Mouse (Mus musculus): Measurements from ENCODE around the gene Grm4.

The Grm4 gene

GRCm38 (mm10) chr17:27549234-27549633, 28.0 kb upstream of the Grm4 start:
- peak; percentile 93 for DNase-seq

DNA sequence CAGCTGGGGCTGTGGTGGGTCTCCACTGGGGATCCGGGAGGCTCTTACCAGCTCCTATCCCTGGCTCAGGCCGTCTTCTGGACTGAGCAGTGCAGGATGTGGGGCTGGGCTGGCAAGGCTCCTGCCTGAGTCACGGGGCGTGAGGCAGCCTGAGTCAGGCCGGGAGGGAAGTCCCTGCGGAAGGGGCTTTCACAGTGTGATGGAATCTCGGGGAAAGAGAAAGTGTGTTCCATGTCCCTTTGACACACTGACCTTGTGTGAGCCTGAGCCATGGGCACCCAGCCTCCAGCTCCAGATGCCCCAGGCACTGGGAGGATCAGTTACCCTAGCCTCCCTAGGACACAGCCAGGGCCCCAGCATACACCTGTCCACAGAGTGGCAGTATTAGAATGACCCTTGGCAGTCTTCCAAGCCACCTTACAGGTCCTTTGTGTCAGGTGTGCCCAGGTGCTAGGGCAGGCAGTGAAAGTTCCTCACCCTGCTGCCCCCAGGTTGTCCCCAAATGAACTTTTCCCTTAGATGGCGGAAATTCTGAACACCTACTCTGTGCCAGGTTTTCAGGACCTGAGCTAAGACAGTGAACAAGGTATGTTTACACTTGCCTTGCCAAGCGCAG, 26.2 kb upstream of the Grm4 start:
- DNase-seq, result no peak

- no peak for DNase-seq
Observed at GRCm38 (mm10) chr17:27546574-27547085, 25.4 kb upstream of the Grm4 start.

- DNase-seq, result peak; percentile 28
Observed at GRCm38 (mm10) chr17:27545991-27546390, 24.8 kb upstream of the Grm4 start.

DNA sequence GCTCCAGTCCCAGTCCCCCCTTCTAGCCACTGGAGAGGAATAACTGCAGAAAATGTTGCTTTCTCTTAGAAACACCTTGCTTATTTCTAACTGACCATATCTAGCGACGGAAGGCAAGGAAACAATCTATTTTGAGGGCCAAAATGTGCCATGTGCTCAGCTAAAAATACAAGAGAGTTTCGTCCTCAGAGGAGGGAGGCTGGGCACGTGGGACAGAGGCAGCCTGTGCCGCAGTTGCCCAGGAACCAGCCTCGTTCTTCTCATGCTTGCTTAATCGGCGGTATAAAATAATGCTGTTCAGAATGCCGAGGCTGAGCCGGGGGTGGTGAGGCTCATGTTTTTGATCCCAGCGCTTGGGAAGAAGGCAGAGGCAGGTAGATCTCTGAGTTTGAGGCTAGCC, 23.3 kb upstream of the Grm4 start:
- DNase-seq, result no peak

- no peak for DNase-seq
Observed at GRCm38 (mm10) chr17:27541984-27542383, 20.8 kb upstream of the Grm4 start.

GRCm38 (mm10) chr17:27541261-27541660, 20.1 kb upstream of the Grm4 start:
- DNase-seq, result no peak

DNA sequence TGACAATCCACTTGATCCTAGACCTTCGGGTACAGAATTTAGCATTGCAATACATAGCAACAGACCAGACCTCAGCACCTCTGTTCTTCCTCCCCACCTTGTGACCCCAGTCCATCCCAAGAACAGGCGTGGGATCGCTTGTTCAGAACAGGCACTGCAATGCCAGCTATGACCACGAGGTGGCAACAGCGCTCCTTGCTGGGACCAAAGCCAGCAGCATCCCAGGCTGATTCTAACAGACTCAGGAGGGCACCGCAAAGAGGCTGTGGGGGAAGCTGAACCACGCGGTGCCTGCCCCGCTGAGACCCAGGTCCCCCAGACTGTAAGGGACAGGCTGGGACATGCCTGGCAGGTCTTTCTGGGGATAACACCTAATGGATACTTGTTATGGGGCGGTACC, 13.5 kb upstream of the Grm4 start:
- DNase-seq, result peak; percentile 91

GRCm38 (mm10) chr17:27533354-27533753, 12.2 kb upstream of the Grm4 start:
- peak; percentile 39 for DNase-seq

DNA sequence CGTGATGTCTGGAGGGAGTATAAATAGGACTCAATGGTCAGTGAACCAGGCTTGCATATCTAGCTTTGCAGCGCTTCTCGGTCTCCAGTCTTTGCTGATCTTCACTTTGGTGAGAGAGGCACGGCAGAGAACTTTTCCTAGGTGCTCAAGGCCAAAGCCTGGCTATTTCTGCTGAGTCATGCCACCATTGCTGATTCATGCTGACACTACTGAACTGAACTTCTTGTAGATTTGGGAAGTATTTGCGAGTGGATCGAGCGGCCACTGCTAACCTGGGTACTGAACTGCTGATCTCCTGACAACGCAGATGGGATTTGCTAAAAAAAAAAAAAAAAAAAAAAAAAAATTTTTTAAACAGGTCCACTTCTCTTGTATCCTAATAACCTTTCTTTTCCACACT, 10.9 kb upstream of the Grm4 start:
- DNase-seq, result no peak

DNA sequence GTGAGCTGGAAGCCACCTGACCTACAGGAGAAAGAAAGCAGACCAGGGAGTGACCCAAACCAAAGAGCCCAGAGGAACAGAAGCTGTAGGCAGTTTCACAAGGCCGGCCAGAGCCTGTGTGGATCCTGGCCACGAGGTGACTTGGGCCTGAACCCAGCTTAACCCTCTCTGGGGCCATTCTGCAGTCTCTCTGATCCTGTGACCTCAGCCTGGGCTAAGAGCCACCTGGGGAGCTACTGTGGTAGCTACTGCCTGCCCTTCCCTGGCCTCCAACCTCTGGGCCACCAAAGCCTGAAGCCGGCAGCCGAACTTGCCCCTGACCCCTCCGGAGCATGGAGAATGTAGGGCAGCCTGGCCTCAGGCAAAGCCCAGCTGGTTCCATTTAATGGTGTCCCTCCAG, 7.6 kb upstream of the Grm4 start:
- DNase-seq, result no peak

GRCm38 (mm10) chr17:27528030-27528429, 6.8 kb upstream of the Grm4 start:
- peak; percentile 69 for DNase-seq

DNA sequence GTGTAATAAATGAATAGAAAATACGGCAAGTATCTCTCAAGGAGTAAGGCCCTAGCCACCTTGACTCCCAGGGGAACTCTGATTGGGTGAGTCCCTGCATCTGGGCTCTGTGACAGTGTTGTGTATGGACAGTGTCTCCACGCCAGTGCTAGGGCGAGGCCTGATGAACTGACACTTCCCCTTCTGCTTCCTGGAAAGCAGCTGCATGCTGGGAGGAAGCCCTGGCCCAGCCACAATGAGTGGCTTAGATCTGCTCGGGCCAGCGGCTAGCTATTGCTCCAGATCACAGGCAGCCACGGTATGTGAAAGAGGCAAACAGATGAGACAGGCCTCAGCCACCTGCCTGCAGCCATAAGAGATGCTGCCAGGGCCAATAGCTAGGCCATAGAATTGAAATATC, 6.0 kb upstream of the Grm4 start:
- no peak for DNase-seq

DNA sequence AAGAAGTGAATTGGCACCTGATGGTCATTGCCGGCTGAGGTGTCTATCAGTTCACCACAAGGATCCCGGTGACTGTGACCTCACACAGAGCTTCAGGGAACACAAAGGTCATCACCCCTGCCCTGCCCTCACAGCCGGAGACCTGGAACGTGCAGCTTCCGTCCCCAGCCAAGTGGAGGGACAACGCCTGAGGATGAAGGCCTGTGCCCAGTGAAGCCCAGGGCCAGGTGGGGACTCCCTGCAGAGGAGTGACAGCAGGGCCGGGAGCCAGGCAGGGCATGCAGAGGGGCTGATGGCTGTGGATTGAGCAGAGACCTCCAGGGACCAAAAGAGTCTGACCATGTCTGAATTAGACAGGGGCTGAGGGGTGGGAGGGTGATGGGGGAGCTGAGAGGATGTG, 1.9 kb upstream of the Grm4 start:
- DNase-seq, result no peak

- peak; percentile 68 for DNase-seq
Observed at GRCm38 (mm10) chr17:27520557-27520956, 646 bp downstream of the Grm4 start.

GRCm38 (mm10) chr17:27518700-27519595, 2.3 kb downstream of the Grm4 start:
- no peak for DNase-seq

DNA sequence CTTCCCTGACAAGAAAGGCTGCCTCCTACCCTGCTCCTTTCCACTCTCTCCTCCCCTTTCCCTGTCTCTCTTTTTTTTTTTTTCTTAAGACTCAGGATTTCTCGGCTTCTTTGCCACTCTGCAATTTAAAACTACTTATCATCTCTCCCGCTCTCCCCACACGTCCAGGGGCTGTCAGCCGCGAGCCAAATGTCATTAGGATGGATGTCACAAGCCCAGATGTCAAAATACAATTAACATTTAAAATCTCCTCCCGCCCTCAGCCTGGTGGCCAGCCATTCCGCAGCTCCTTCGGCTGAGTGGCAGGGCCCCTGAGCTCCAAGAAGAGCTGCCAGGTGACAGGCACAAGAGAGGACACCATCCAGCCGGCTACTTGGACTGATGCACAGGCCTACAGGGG, 2.9 kb downstream of the Grm4 start:
- no peak for DNase-seq

DNA sequence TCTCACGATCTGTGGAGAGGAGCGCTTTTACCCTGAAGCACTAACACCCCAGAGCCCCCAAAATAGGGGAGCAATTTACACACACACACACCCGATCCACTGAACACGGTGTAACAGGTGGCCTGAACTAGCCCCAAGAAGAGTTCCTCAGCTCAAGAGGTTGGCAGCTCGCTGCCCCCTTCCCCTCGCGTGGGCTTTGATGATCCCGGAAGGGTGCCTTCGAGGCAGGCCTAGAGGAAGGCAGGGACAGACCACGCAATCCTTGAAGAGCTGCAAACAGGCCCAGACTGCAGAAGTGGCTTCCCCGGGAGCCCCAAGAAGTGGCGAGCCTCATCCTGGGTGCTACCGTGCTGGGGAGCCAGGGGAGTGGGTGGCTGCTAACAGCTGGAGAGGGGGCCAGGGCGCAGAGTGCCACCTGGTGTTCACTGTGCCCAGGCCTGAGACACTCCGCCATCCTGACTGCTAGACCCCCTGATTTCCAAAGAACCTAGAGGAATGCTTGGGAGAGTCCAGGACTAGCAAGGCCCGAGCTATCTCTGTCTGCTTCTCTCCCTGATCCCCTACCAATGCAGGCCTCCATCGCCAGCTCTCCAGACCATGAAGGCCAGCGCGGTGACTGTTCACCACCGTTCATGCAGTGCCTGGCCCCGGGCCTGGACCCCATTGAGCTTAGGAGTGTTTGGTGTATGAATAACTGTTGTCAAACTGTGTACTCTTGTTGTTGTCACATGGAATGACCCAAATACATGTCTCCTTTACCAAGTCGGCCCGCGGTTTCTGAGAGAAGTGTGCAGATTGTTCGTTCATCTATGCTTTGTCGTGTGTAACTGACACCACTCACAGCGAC, 7.1 kb downstream of the Grm4 start:
- DNase-seq, result peak; percentile 46

GRCm38 (mm10) chr17:27513279-27513915, 7.8 kb downstream of the Grm4 start:
- DNase-seq, result peak; percentile 29

GRCm38 (mm10) chr17:27512619-27513161, 8.5 kb downstream of the Grm4 start:
- peak; percentile 42 for DNase-seq

DNA sequence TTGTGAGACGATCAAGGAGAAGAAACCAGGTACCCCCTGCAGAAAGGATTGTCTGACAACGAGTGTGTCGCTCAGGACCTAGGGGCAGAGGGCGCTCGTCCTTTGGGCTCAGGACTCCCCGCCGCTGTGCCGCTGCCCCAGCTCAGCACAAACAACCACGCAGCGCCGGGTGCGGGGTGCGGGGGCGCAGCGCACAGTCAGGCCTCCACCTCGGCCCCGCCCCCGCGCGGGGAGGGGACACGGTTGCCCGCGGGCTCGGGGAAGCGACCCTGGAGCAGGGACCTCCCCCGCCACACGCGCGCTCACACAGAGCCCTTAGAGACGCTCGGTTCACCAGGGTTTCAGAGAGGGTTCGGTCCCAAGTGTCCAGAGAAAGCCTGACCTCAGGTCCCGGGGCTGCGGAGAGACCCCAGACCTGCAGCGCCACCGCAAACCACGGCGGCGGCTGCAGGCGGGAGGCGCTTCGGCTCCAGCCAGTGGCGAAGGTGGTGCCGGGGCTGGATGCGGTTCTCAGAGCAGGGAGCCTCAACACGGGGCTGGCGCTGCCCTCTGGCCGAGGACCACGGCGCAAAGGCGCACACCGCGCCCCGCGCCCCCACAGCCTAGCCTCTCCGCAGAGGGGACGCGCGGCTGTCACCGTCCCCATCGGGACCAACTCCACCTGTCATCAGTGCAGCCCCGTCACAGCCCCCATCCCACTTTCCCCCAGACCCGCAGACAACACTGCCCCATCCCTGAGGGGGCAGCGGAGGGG, 9.2 kb downstream of the Grm4 start:
- DNase-seq, result peak; percentile 65

Data from retina, postnatal 1 day (tissue).